Mouse (Mus musculus) neutrophil, adult 65 days (primary cell): Measurements from ENCODE around the gene Mtch1. TPM values are rescaled to one million over a fixed set of nuclear protein-coding genes. Genes with fewer than 3 reads are reported as not detected.

ENCODE experiments used
- total RNA-seq: library from RNA; stranded (reverse); gene quantifications from 2 replicates; pipeline ENCODE4 v1.2.4, GENCODE M21; 2023

Gene Mtch1
- total RNA-seq: 77.2 and 93.1 TPM in 2 replicates

GRCm38 (mm10) chr17:29347645-29348256 is at the start of gene Mtch1:
Gene Mtch1 (minus strand): TSS chr17:29347934.

DNA sequence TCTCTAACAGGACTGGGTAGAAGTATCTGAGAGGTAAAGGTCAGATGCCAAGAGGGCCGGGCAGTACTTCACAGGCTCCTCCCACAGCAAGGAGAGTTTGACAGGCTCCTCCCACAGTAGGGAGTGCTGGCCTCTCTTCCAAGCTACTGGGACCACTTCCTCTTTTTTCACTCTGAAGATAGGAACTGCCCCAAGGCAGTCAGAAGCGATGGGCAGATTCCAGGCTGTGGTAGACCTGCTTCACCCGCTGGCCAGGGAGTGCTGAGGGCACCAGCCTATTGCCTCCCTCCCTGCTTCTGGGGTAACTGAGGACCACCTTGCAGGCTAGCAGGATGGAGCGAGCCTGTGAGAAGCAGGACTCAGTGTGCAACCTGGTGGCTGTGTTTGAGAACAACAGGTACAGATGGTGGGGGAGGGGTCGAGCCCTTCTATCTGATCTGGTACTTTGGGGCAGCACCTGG is 13.1 kb upstream of the Mtch1 start, which contains the start of gene Fgd2:
TSS of gene Fgd2 (plus strand) at position 154 of the 461 bp plus-strand sequence.

DNA sequence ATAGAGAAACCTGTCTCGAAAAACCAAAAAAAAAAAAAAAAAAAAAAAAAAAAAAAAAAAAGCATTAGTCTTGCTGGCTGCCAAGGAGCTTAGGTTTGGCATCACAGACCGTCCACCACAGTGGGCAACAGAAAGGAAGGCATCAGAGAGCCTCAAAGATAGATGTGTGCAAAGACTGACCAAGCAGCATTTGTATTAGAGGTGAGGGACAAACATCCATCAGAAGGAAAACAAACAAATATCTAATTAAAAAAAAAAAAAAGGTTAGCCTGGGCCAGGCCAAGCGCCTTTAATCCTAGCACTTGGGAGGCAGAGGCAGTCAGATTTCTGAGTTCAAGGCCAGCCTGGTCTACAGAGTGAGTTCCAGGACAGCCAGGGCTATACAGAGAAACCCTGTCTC is 30.4 kb downstream of the Mtch1 start, which contains the start of gene Pi16:
TSS of gene Pi16 (plus strand) at position 301 of the 400 bp plus-strand sequence.

Other genes starting within 250 kb of the Mtch1 start
- gene Rab44, start 233.8 kb downstream of the Mtch1 start, total RNA-seq: 197 and 250 TPM in 2 replicates
- gene Cpne5, start 109.8 kb downstream of the Mtch1 start, total RNA-seq: 0.16 and 0.20 TPM in 2 replicates
- gene Ppil1, start 83.7 kb downstream of the Mtch1 start, total RNA-seq: 15.7 and 16.0 TPM in 2 replicates
- 73.1 and 79.3 TPM in 2 replicates for gene BC004004, start 79.1 kb downstream of the Mtch1 start, total RNA-seq
- gene Pi16, start 30.3 kb downstream of the Mtch1 start, total RNA-seq: 230 and 242 TPM in 2 replicates
- 25.0 and 41.1 TPM in 2 replicates for gene Fgd2, start 13.0 kb upstream of the Mtch1 start, total RNA-seq
- gene Pim1, start 142.8 kb upstream of the Mtch1 start, total RNA-seq: 666 and 694 TPM in 2 replicates
- not detected in 2 replicates for gene Gm17657, start 201.7 kb upstream of the Mtch1 start, total RNA-seq
- 12.8 and 13.5 TPM in 2 replicates for gene Tbc1d22b, start 201.9 kb upstream of the Mtch1 start, total RNA-seq
- gene Tmem217, start 204.5 kb upstream of the Mtch1 start, total RNA-seq: not detected in 2 replicates